Mouse (Mus musculus): ENCODE measurements around the gene Fads2.
A peak's percentile ranks its signal among the peaks of the same experiment; 100 is the strongest.
"Not testable (repeated sequence)": the region's sequence is repeated elsewhere in the genome, so short reads cannot be mapped to it uniquely, and the experiment has no call there.

The Fads2 gene

DNA sequence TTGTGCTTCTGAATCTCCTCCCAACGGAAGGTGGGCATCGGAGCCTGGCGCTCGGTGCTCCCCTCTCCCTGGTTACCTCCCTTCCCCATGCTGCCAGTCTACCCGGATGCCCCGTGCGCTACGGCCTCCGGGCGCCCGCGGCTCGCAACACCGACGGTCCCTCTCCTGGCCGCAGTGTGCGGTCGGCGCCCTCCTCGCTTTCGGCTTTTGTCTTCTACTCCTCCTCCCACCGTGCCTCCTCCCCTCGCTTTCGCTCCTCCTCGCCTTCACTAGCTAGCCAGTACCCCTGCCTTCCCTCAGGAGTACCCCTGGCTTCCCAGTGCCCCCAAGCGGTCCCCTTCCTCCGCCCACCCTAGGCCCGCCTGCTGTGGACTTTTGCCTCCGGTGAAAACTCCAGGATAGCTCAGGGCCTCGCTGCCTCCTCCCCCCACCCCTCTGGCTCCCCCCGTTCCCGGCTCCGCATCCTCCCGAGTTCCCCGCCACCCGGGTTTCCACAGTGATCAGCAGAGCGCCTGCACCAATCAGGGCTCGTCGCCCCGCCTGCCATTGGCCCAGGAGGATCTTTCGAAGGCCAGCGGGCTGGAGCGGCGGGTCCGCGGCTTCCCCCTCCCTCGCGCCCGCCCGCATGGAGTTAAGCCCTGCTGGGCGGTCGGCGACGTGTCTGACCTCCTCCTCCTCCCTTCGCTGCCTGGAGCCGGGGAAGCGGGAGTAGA lies at the start of gene Fads2:
Gene Fads2 (minus strand): TSS at position 406 of the 713 bp plus-strand sequence.
- peak; percentile 44 for DNase-seq

DNA sequence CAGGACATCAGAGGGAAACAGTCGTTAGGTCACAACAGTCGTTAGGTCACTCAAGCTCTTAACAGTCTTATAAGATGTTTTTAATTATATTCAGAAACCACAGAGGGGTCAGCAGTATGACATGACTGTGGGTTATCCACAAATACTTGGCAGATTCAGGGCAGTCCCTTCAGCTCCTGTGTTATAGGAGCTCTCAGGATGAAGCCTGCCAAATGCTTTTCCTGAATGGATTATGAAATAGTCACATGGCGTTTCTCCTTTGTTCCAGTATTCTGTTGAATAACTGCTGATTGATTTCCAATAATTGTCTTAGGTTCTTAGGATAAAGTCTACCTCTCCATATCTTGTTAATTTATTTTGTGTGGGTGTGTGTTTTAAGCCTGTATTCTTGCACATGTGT lies 47.6 kb upstream of the Fads2 start:
- no peak for DNase-seq

DNA sequence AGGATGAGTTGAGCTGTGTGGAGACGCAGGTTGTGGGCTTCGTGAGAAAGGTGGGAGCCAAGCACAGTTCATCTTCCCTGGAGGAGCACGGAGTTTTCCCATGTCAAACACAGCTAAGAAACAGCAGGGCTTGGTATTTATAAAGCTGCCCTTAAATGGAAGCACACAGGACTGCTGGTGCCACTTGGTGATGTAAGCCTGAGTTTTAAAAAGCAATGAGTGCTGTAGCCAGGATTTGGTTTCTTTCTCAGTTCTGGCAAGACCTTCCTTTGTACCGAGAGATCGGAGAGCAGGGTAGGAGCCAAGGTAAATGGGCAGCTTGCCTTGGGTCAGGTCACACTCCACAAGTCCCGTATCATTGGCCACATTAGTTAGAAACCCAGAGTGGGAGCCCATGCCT lies 47.0 kb upstream of the Fads2 start:
- DNase-seq, result no peak

DNA sequence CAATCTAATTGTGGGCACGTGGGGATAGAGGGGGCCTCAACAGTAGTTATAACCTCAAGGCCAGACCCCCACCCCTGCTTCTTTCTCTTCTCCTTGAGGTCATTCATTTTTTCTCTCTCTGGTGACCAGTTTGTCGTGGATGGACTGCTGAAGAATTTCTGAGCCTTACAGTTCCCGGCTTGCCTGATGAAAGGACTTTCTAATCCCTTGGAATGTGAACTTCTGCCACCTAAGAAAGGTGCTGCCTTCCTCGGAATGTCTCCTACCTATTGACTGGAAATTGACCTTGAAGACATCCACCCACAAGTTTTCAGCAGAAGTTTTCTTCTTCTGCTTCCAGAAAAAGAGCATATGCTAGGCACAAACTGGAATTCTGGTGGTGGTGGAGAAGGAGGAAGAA lies 42.9 kb upstream of the Fads2 start:
- DNase-seq, result no peak

DNA sequence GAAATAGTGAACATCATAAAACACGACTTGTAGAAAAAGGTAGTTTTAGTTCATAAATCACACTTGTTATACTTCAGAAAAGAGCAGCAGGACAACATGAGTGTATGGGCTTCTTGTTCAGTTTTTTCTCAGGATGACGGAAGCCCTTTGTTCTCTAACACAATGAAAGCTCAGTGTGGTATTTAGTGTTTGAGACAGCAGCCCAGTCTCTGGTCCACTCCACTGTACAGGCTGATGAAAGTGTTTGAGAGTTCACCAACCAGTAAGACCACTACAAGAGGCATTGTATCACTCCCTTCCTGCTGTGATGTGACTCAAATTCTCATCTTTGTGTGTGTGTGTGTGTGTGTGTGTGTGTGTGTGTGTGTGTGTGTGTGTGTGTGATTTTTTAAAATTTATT lies 42.1 kb upstream of the Fads2 start:
- DNase-seq, result no peak

DNA sequence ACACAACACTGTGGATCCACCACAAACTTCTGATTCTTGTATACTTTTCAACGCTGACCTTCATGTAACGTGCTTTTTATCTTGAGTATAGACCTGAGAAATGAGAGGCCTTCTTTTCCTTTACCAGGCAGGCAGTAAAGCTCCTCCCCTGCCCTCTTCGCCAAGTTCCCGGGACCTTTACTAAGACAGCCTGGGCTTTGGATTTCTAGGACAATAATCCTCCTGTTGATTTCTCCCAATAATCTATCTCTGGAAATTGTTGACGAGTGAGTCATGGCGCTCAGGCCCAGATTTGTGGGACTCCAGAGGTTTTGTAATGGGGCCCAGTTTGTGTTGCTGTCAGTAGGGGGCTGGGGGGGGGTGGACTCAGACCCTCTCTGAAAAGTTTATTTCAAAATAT lies 38.2 kb upstream of the Fads2 start:
- no peak for DNase-seq

DNA sequence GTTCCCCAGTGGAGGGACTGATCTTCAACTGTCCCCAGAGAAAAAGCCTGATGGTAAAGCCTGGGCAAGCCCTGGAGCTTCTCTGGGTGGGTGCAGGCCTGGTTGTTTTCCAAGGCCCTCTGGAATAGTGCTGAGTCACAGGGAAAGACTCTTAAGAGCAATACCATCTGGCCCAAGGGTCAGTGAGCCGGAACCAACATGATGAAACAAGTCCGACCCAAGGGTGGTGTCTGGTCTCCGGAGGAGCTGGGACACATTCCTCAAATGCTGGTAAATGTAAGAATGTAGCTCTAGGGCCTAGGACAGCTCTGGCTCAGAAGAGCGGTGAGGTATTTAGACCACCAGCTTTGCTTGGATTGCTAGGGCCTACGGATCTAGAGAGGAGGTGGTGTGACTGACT lies 35.9 kb upstream of the Fads2 start:
- DNase-seq, result no peak

DNA sequence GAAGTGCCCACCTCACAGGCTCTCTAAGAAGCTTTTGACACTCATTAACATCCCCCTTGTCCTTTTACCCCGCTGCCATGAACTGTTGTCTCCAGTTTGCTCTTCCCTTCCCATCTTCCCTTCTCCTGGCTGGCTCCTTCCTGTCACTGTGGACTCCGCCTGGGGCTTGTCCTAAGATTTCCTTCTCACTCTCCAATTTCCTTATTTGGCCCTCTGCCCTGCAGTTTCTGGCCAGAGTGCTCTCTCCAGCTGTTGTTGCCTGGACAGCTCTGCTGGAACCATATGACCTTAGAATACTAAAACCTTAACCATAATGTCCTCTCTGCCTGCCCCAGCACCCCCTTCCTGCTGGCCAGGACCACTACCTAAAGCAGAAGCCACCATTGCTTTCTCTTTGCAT lies 33.1 kb upstream of the Fads2 start:
- DNase-seq, result no peak

DNA sequence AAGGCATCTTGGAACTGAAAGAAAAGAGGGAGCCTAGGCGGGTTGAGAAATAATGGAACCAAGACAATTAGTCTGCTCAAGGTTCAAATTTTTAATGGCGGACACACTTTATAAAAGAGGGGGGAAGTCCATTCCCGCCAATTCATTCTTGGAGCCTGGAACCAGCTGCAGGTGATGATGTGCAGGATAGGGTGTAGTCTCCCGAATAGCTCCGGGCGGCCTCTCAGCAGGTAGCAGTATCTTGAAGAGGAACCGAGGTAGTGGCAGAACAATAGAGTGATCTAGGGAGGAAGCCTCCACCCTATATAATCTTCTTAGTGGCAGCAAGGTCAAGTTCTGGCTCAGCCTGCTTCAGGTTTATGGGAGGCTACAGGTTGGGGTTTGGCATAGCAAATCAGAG lies 28.0 kb upstream of the Fads2 start:
- not testable (repeated sequence) for DNase-seq

DNA sequence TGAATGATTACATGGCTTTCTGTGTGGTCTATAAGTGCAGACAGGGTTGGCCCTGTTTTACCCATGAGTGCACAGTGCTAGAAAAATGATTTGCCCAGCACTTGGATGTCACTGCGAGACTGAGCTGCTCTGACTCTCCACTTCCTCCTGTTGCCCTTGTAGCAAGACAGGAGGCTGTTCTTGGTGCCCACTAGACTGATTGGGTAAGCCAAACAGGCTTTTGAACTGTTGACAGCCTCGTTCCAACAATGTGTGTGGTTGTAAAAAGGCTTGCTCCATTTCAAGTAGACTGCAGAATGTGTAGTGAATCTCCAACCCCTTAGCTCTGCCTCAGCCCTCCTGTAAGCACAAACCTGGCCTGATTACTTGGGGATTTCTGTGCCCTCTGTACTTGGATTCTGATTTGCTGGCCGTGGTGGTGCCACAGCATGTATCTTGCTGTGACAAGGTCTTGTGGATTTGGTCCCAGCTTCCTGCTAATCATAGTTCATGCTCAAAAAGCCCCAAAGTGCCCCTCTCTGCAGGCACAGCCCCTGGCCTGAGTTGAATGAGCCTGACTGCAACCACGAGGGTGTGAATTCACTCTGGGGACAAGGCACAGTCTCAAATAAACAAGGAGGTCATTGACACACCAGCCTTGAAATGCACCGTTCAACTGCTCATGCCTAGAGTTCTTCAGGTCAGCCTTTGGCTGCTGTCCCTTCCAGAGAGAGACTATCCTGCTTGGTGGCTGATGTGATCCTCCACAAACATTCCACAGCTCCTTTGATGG lies 25.1 kb upstream of the Fads2 start:
- no peak for DNase-seq

DNA sequence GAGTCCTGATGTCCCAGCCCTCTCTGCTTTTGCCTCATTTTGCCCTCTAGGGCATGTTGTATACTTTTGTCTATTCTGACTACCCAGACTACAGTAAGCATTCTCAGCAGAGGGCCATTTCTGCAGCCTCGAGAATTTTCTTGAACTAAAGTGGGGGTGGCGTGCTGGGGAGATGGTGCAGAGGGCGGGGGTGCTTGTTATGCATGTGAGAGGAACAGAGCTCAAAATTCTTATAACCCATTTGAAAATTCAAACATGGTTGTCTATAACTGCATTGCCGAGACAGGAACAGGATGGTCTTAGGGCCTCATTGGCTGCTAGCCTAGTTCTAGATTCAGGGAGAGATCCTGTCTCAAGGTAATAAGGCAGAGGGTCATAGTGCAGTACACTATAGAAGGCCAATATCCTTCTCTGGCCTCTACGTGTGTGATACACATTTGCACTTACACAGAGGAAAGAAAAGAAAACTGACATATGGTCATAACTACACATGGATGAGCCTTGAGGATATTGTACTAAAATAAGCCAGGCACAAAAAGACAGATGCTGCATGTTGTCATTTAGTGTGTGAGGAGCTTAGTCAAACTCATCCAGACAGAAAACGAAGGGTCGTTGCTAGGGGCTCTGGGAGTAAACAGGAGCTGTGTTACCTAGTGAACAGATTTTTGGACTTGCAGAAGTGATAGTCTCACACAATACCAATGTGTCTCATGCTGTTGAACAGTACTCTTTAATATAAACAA lies 22.5 kb upstream of the Fads2 start:
- DNase-seq, result no peak

DNA sequence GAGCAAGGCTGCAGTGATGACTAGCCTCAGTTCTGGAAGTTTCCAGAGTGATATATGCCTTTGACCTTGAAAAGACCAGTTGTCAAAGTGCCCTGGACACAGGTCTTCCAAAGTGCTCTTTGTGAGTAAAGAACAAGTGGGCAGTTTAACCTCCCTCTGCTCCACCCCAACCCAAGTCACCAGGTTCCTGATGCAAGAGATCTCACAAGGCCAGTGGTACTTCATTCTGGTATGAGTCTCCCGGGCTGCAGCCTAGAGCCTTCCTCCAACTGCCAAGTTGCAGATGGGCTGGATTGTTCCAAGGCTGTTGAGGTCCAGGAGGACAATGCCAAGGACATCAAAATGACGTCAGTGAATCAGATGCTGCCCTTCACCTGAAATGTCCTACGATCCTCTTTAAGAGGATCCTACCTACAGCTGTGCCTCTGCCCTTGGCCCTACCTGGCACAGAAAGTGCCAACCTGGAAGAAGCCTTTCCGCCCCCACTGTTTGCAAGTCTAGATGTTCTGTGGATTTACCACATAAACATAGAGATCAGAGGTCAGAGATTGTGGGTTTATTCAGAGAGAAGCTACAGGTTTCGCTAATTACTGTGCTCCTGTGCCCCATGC lies 20.6 kb upstream of the Fads2 start:
- no peak for DNase-seq

DNA sequence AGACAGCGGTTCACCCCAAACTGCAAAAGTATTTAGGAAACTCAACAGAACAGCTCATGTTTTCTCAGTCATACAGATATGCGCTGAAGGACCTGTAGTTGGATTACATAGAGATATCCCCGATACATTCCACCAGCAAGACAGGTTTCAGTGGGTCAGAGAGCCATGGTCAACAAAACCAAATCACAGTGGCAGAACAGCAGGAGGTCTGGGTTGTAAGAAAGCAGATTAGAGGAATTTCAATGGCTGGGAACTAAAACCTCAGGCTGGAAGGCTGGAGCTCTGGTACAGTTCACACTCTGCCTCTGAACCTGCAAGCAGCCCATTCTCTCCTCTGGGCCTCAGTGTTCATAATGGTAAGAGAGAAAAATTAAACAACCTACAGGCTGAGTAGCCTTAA lies 15.1 kb upstream of the Fads2 start:
- no peak for DNase-seq

DNA sequence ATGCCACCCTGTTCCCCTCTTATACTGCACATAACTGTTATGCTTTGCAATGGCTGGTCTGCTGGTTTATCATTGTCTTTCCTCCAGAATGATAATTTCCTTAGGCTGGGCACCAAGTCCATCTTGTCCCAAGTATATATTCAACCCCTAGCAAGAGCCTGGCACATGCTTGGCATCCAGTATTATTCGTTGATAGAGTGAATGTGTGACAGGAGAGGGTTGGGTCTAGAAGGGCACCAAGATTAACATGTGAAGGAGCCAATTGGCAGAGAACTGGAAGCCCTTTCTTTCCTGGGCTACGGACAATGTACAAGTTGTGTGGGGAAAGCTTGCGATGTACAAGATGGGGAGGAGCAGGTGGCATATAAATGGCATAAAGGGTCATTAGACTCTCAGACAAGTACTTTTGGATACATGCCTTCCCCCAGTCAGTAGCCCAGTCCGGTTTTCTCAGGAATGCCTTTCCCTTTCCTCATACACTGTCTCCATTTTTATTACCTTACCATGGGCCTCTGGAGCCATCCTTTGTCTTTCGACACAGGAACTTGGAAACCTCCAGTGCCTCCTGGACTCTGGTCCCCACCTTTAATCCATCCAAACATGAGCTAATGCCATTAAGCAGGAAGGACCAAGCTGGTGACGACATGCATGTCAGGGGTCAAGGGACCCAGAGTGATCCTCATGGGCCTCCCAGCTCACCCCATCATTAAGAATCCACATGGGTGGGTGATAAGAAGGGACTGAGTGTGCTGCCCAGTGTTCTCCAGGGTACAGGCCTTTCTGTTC lies 14.0 kb upstream of the Fads2 start:
- no peak for DNase-seq

DNA sequence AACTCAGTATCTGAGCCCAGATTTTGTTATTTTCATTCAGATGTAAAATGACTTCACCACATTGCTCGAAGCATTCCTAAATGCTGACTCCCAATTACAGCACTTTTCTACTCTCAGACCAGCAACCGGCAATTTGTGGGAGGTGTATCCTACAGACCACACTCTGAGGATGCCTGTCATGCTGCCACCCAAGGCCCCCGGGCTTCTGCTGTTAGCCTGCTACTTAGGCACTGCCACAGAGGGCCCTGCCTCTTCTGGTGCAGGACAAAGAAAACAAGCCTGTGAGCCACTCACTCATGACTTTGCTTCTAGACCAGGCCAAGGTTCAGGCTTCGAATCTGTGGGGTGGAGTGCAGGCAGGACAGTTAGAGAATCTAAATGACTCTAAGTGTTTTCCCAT lies 11.4 kb upstream of the Fads2 start:
- DNase-seq, result no peak

DNA sequence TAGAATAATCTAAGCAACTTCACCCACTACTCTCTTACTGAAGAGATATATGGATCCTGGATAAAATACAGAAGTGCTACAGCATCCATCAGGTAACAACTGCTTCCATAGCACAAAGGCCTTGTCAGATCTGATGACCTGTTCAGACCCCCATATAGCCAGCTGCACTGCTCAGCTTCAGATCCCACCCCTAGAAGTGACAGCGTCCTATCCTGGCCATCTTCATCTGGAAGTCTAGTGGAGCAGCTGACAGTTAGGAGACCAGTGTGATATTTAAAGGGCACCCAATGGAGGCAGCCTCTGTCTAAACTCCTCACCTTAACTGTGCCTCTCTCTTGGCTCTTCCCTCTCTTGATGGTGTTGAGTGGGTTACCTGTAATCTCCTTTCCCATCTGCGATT lies 7.1 kb upstream of the Fads2 start:
- no peak for DNase-seq

DNA sequence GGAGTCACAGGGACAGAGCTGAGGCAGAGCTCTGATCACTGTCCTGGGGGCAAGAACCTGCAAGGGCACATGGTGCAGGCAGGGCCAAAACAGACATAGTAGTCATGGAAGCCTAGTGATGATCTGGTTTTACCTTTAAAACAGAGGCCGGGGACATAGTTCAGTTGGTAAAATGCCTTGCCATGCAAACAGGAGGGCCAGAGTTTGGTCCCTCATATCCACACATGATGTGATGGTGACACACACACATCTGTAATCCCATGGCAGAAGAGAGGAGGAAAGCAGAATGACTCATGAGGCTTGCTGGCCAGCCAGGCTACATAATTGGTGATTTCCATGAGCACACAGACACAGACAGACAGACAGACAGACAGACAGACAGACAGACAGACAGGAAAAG lies 6.6 kb upstream of the Fads2 start:
- no peak for DNase-seq

DNA sequence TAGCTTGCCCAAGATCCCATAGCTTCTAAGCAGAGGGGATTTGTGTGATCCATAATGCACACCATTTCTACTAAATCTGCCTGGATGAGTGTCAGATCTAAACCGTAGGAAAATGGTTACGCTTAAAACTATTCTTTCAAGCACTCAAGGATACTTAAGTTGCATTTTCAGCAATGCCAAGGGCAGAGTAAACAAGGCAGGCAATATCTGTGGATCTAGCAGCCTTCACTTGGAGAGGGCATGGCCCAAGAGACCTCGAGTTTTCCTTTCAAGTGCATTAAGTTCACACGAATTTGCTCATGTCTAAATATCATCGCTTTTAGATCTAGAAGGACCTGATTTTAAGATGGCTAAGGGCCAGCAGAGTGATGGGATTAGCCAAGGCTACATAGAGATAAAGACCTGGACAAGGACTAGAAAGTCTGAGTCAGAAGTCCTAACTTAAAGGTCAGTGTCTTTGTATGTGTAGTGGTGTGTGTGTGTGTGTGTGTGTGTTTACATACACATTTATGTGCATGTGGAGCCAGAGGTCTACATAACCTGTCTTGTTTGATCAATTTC lies 5.6 kb upstream of the Fads2 start:
- DNase-seq, result no peak

DNA sequence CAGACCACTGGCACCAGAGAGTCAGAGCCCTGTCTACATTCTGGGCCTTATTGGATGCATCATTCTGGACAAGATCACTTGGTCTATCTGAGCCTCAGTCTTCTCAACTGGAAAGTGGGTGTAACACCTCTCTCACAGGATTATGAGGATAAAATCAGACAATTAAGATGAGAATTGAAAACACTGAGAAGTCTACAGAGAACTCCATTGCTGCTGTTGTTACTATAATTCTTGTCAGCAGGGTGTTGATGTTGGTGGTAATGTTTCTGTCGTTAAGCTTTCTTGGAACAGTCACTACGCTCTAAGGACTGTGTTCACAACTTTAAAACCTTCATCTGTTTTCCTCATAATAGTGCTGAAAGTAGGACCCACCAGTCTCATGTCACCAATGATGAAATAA lies 5.1 kb upstream of the Fads2 start:
- DNase-seq, result no peak

DNA sequence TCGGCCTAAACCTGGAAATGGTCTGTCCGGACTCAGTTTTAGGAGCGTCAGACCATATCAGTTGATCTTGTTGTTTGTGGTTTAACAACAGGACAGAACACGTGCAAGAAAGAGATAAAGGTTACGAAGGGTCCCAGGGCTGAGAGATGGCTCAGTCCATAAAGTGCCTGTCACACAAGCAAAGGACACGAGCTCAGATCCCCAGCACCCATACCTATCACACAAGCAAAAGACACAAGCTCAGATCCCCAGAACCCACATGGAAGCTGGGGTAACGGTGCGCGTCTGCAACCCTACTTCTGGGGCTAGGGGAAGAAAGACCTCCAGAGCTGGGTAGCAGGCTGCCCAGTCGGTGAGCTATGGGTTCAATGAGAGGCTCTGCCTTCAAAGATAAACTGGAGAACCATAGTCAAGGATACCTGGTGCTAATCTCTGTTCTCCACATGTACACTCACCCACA lies 3.5 kb upstream of the Fads2 start:
- DNase-seq, result no peak

DNA sequence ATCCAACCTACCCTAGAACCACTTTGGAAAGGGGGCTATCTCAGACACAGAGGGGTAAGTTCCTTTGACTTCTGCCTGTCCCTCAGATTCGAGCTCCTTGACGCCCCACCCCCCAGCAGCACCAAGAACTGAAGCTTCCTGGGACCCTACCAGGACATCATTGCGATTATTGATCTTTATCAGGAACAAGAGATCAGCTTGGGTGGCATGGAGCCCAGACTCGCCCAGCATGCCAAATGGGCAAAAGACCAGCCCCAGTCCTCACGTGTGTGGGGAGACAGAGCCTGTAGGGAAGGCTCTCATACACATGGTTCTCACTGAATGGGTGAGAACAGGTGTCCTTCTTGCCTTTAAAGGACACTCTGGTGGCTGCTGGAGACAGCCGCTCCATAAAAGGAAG lies 2.7 kb upstream of the Fads2 start:
- no peak for DNase-seq

DNA sequence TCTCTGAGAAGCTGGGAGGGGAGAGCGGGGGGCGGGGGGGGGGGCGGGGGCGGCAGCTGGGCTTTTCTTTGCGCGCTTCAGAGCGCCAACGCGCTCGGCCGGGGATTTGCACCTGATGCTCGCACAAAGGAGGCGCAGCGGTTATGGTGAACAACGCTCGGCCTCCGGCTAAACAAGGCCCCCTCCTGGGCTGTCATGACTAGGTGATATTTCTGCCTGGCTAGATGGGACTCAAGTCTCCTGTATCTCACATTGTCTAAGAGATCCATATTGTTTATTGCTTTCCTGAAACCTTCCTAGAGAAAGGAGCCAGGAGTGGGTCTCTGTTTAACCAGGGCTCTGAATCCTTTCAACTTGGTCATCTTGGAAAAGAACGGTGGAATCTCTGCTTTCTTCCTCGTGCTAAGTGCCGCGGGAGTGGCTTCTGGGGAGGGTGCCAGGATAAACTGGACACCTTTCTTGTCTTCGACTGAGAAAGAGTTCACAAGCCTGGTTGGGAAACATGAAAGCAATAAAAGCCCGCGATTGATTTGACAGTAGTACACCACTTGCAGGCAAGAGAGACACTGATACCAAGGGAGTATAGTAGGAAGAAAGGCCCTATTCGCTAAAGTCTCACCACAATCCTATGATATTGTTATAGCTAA lies 631 bp upstream of the Fads2 start:
- DNase-seq, result peak; percentile 6
